Mouse (Mus musculus): ENCODE measurements around the gene Mapk1ip1l. TPM values are rescaled to one million over a fixed set of nuclear protein-coding genes. Genes with fewer than 3 reads are reported as not detected.

The Mapk1ip1l gene
- total RNA-seq, 2 experiments from 2014 or later: 21.6 to 22.5 TPM

DNA sequence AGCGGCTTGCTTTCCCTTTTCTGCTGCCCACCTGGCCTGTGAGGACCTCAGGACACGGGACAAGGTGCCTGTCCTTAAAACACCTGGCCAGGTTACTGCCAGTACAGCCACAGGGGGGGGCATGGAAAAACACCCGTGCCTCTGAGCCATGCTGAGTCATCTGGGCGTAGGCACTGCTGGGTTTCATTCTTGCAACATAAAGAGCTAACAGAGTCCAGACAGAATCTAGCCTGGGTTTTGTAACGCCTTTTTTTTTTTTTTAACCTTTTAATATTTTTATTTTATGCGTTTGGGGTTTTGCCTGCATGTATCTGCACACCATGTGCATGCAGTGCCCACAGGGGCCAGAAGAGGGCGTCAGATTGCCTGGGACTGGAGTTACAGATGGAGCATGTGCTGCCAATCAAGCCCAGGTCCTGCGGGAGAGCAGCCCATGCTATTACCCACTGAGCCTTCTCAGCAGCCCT is 56.1 kb downstream of the Mapk1ip1l start:
- no peak for DNase-seq
- intact Hi-C loops (cut with DNase I): no loop called here

DNA sequence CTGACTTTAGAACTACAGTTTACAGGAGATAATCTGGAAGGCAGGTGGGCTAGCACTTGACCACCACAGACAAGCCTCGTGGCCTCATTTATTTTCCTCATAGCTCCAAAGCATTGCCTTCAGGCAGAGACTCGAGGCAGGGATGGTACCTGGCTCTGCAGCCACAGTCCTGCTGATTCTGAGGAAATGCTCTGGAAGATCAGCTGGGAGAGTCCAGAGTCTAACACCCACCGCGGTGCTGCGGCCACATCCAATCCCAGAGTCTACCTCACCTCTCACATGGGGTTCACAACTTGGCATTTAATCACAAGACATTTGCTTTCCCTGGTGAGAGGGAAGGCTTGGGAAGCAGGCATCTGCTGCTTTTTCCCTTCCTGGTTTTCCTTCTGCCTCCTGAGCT is 56.9 kb downstream of the Mapk1ip1l start:
- intact Hi-C loops (cut with DNase I): no loop called here
- DNase-seq: no peak

DNA sequence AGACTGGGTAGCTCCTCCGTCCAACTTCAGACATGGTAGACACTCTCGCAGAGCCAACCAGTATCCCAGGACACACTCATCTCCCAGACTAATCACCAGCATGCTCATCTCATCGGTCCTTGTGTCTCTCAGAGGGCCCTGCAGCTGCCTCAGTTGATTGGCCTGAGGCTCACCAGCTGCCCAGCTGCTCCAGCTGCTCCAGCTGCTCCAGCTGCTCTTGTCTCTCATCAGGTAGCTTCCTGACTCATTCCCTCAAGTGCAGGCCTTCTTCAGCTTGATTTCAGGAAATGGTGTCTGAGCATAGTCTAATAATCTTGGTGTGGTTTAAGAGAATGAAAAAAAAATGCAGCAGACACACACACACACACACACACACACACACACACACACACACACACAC is 58.6 kb downstream of the Mapk1ip1l start:
- intact Hi-C loops (cut with DNase I): no loop called here
- no peak for DNase-seq

DNA sequence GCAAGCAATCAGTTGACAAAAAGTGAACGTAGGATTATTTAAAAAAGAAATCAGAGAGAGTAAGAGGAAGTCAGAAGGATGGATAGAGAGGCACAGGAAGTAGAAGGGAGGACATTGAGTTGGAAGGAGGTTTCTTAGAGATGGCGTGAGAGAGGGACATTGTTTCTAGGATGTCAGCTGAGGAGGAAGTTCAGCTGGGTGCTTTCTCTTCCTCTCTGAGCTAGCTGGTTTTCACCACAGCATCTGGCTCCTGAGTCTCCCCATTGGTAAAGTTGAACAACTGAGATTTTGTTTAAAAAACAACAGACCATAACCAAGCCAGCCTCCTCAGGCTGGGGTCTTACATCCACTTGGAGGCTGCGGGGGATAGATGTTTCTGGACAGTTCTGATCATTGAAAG is 61.5 kb downstream of the Mapk1ip1l start:
- intact Hi-C loops (cut with DNase I): no loop called here

DNA sequence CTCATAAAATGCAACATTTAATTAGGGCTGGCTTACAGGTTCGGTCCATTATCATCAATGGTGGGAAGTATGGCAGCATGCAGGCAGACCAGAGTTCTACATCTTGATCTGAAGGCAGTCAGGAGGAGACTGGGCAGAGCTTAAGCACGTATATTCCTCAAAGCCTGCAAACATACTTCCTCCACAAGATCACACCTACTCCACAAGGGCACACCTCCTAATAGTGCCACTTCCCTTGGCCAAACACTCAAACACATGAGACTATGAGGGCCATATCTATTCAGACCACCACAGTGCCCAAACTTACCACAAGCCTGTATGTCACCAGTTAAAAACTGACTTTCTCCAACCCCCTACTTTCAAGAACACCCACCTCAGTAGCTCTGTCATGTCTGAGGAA is 63.4 kb downstream of the Mapk1ip1l start:
- intact Hi-C loops (cut with DNase I): no loop called here
- DNase-seq: no peak

More for the DNA sequence above, 61.5 kb downstream of the Mapk1ip1l start:
- no peak for DNase-seq

DNA sequence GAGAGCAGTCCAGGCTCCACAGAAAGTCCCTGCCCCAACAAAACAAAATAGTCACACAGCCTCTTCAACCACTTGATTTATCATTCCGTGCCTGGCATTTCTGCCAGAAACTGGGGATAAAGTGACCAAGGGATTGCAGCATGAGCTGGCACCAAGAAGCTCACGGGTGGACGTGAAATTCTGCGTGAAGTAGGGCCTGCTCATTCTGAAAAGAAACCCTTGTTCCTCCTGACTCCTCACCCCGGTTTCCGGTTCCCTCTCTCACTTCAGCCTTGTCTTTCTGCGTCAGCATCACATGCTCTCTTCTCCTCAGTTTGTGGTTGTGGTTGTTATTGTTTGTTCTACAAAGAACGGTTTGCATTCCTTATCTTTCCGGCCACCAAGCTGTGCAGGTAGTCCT is 63.8 kb downstream of the Mapk1ip1l start:
- intact Hi-C loops (cut with DNase I): no loop called here
- DNase-seq: no peak

DNA sequence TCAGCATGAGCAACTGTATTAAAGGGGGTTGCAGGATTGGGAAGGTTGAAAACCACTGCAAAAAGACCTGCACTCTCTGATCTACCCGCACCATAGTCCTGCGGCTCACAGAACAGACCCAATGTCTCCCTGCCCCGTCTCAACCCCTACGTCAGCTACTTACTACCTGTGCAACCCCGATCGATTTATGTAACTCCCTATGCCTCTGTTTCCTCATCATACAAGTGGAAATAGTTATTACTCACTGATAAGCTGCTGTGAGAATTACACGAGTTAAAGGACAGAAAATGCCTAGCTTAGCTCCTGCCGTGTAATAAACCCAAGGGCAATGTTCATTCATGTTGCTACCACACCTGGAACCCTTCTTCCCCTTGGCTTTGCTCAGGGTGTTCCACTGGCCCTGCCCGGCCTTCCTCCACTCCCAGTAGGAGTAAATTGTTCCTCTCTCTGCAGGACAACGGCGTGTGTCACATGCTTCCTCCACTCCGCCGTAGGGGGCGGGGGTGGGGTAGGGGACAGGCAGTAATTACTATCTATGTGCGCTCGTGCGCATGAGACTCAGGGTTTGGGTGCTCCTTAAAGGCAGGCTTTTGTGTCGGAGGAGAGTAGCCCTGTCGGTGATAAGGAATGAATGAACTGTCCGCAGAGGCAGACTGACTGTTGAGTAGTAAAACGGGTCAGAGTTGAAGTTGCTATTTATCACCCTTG is 66.8 kb downstream of the Mapk1ip1l start:
- intact Hi-C loops (cut with DNase I): no loop called here
- DNase-seq: no peak

DNA sequence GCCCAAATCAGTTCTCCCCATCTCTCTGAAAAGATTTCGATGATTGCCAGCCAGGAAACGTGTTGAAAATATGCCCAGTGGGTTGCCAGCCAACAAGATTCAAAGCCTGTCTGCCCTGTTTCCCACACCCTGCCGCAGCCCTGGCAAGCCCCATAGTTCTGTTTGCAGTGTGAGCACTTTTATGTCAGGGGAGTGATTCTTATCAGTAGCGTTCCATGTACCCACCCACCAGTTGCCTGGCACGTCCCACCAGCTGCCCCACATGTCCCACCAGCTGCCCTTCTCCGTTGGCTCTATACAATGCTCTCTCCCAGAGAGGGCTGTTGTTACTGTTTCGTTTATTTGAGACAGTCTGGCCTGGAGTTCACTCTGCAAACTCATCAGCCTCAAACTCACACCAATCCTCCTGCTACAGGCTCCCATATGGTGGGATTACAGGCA is 68.8 kb downstream of the Mapk1ip1l start:
- intact Hi-C loops (cut with DNase I): no loop called here
- no peak for DNase-seq

DNA sequence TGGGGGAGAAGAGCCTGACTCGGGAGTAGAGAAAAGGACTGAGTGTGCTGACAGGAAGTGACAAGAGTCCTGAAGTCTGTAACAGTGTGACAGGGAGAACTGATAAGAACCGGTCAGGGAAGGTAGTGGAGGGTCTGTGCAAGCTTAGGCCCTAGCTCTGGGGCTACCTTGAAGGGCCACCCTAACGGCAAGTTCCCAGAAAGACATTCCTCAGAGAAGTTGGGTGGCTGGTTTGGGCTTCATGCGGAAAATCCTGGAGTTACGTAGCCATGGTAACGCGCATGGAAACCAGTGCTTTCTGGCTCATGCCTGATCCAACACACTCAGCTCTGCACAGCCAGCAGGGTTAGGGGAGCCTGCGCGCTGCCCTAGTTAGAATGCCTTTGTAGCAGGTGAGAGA is 69.4 kb downstream of the Mapk1ip1l start, which contains the start of gene Lgals3:
Gene Lgals3, plus strand, starts transcription at position 291 of the 400 bp plus-strand sequence.
- DNase-seq: no peak
- intact Hi-C loops (cut with DNase I): no loop called here

DNA sequence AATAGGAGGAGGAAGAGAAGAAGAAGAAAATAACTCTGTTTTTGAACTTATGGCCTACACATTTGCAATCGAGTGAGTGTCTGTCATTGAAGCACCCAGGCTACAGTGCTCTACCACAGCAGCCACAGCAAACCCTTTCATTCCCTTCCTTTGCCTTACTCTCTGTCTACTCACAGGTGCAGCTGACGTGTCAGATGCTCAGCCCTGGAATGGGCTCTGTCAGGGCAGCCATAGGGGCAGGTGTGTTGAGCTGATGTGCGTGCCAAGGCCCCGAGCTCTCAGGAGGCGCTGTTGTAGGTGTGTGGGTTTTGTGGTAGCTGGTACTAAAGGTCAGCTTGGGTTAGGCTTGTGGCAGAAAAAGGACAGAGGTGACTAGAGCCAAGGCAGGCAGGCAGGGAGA is 71.7 kb downstream of the Mapk1ip1l start:
- intact Hi-C loops (cut with DNase I): no loop called here

DNA sequence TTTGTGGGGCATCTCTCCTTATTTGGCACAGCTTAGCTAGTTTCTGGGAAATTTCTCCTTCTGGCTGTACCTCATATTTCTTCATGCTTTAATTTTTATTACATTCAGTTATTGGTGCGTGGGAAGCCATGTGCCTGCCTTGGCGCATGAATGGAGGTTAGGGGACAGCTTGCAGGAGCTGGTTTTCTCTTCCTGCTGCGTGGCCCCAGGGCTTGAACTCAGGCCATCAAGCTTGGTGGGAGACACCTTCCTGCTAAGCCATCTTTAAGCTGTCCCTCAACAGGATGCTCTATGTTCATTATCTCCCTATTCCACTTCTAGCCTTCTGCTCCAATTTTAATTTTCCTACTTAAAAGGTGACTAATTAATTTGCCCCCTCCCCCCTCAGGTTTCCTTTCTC is 72.7 kb downstream of the Mapk1ip1l start:
- intact Hi-C loops (cut with DNase I): no loop called here
- DNase-seq: no peak

More for the DNA sequence above, 71.7 kb downstream of the Mapk1ip1l start:
- no peak for DNase-seq

DNA sequence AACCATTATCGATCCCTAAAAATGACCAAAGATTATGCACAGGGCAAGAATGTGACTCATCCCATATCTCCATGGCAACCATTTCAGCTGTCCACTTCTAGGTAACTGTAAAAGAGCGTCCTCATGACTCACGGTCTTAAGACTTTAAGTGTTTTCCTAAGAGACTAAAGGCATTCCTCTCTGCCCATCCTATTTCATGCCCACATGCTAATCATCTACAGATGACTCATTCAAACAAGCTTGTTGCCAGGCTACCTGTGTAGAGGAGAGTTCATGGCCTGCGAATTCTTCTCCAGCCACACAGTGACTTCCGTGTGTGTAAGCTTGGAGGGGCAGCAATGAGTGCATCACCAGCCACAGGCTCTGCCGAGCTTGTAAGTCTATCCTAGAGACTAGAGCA is 73.6 kb downstream of the Mapk1ip1l start:
- no peak for DNase-seq
- intact Hi-C loops (cut with DNase I): no loop called here

Other genes with a start within 250 kb of the Mapk1ip1l start
- 1 to 10 TPM; 2.0 to 2.6 TPM for gene Gch1, start 108.9 kb upstream of the Mapk1ip1l start, total RNA-seq (2021)
- gene Wdhd1, start 21.4 kb upstream of the Mapk1ip1l start, total RNA-seq (2021): under 1 TPM; 0.59 to 0.64 TPM
- gene Socs4, start 21.3 kb upstream of the Mapk1ip1l start, total RNA-seq (2021): 1 to 10 TPM; 6.2 to 6.5 TPM
- gene Lgals3, start 69.5 kb downstream of the Mapk1ip1l start, total RNA-seq (2021): 1 to 10 TPM; 2.8 to 5.8 TPM
- under 1 TPM; 0.49 to 0.56 TPM for gene Dlgap5, start 120.1 kb downstream of the Mapk1ip1l start, total RNA-seq (2021)
- gene Fbxo34, start 152.2 kb downstream of the Mapk1ip1l start, total RNA-seq (2021): 10 to 100 TPM in 1 of 2 experiments, 1 to 10 TPM in 1; 9.1 to 11.0 TPM